Comparison of ENCODE assay signal across 22 mouse cellular contexts in the genomic region with DNA sequence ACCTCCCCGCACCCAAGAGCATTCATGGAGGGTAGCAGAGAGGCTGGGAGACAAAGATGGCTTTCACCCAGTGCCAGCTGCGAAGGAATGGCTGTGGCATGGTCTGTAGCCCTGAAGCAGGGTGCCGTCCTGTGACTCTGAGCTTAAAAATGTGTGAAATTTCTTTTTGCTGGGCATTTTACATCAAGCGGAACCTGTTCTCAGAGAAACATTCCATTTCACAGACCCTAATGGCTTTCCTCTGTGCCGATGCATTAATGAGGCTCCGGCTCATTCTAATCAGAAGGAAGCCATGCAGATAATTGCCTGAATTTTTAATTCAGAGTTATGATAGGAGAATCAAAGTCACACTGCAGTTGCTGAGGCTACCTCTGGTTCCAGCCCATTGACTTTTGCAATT. TPM values are rescaled to one million over a fixed set of nuclear protein-coding genes. Genes with fewer than 3 reads are reported as not detected.
DNase-seq lines count a peak whose midpoint lies in the region; ATAC-seq and TF ChIP-seq lines count a peak whose summit lies in the region.
"Had no signal": no experiment of that assay in that cellular context is flagged by ENCODE, and none has a peak within 500 bp of the region (broad histone marks: within the 10 kb centered on the region; RNA-seq: fewer than 3 reads in every experiment).

No protein-coding gene starts in this region.

- H3K9me3 ChIP-seq in midbrain, embryonic 15.5 days, result no peaks in the 10 kb centered on the region
- no peaks in the 10 kb centered on the region for H3K9me3 ChIP-seq in midbrain, embryonic 11.5 days (ENCODE audit: control insufficient read depth, low read length)
- H3K9me3 ChIP-seq in hindbrain, postnatal 0 days (ENCODE audit: low read length), result no peaks in the 10 kb centered on the region
- no peaks in the 10 kb centered on the region for H3K9me3 ChIP-seq in kidney, postnatal 0 days (replicated peaks; ENCODE audit: low read length)
- no peaks in the 10 kb centered on the region for H3K9me3 ChIP-seq in embryonic facial prominence, embryonic 10.5 days
- H3K9me3 ChIP-seq: embryonic facial prominence, embryonic 12.5 days; G1E; lung, embryonic 15.5 days had no signal

- H3K27ac ChIP-seq in midbrain, embryonic 15.5 days, result peak overlapping the region; percentile 61
- no peak overlapping the region for H3K27ac ChIP-seq in midbrain, embryonic 11.5 days (ENCODE audit: low read depth, low read length)
- no peak overlapping the region for H3K27ac ChIP-seq in hindbrain, postnatal 0 days
- H3K27ac ChIP-seq in kidney, postnatal 0 days, result peak overlapping the region; percentile 95
- H3K27ac ChIP-seq in embryonic facial prominence, embryonic 10.5 days (replicated peaks), result no peak overlapping the region
- H3K27ac ChIP-seq: embryonic facial prominence, embryonic 12.5 days; gastrocnemius, adult 2 months; lung, embryonic 15.5 days had no signal

- no peaks in the 10 kb centered on the region for H3K27me3 ChIP-seq in midbrain, embryonic 15.5 days (replicated peaks)
- H3K27me3 ChIP-seq in midbrain, embryonic 11.5 days (ENCODE audit: control insufficient read depth, insufficient read depth, low read length), result no peaks in the 10 kb centered on the region
- H3K27me3 ChIP-seq in hindbrain, postnatal 0 days (ENCODE audit: insufficient read depth, low read length), result no peaks in the 10 kb centered on the region
- no peaks in the 10 kb centered on the region for H3K27me3 ChIP-seq in kidney, postnatal 0 days (ENCODE audit: insufficient read depth, low read length)
- peaks cover 16% of the 10 kb centered on the region for H3K27me3 ChIP-seq in embryonic facial prominence, embryonic 10.5 days (replicated peaks; ENCODE audit: low read depth, poor library complexity, severe bottlenecking)
- H3K27me3 ChIP-seq: embryonic facial prominence, embryonic 12.5 days; lung, embryonic 15.5 days had no signal

- no peak for DNase-seq in midbrain, embryonic 11.5 days (ENCODE audit: low spot score, missing footprints)
- peak; percentile 20 for DNase-seq in hindbrain, postnatal 0 days (ENCODE audit: low spot score)
- DNase-seq in kidney, postnatal 0 days (ENCODE audit: low spot score), result peak; percentile 65
- peak; percentile 10 for DNase-seq in retina, embryonic 14.5 days (ENCODE audit: low spot score)
- no peak for DNase-seq in heart, adult 18-20 months
- no peak for DNase-seq in left cerebral cortex, adult 18-20 months (ENCODE audit: low spot score in 2 of 2)
- no peak for DNase-seq in embryonic facial prominence, embryonic 10.5 days (ENCODE audit: low spot score)
- DNase-seq: cerebellum, adult 11-12 months; cerebellum, postnatal 36 days; forebrain, postnatal 0 days; gastrocnemius, adult 2 months; layer of hippocampus, postnatal 36 days; left cerebral cortex, postnatal 4 days; right cerebral cortex, adult 18-20 months; thymus, adult 18-20 months had no signal

- no peak for ATAC-seq in midbrain, embryonic 15.5 days (replicated peaks)
- no peak for ATAC-seq in midbrain, embryonic 11.5 days (ENCODE audit: low FRiP score)
- ATAC-seq in hindbrain, postnatal 0 days, result 0 out of 2 replicates have a peak, but pooled peaks have one; percentile 21
- ATAC-seq in kidney, postnatal 0 days (replicated peaks; ENCODE audit: low FRiP score, low read depth), result peak; percentile 50
- ATAC-seq: forebrain, postnatal 0 days had no signal

- H3K9ac ChIP-seq in midbrain, embryonic 15.5 days, result no peak overlapping the region
- H3K9ac ChIP-seq in midbrain, embryonic 11.5 days (ENCODE audit: low read length), result no peak overlapping the region
- H3K9ac ChIP-seq in hindbrain, postnatal 0 days (replicated peaks; ENCODE audit: low read length), result no peak overlapping the region
- H3K9ac ChIP-seq in kidney, postnatal 0 days (ENCODE audit: low read depth, low read length), result 0 out of 2 replicates have a peak overlapping the region, but pooled peaks have one; percentile 35
- H3K9ac ChIP-seq: embryonic facial prominence, embryonic 12.5 days; forebrain, postnatal 0 days; lung, embryonic 15.5 days had no signal

- 58% methylated on average over 6 of the region's 6 CpGs for WGBS in midbrain, embryonic 15.5 days
- 80% methylated on average over 6 of the region's 6 CpGs for WGBS in midbrain, embryonic 11.5 days
- 47% methylated on average over 6 of the region's 6 CpGs for WGBS in hindbrain, postnatal 0 days
- 37% methylated on average over 6 of the region's 6 CpGs for whole genome bisulfite sequencing in kidney, postnatal 0 days
- 72% methylated on average over 6 of the region's 6 CpGs for WGBS in embryonic facial prominence, embryonic 10.5 days

- no peak overlapping the region for H3K4me2 ChIP-seq in midbrain, embryonic 15.5 days
- no peak overlapping the region for H3K4me2 ChIP-seq in midbrain, embryonic 11.5 days
- no peak overlapping the region for H3K4me2 ChIP-seq in hindbrain, postnatal 0 days (ENCODE audit: low read depth, low read length)
- H3K4me2 ChIP-seq in kidney, postnatal 0 days (ENCODE audit: low read length), result peak overlapping the region; percentile 43
- H3K4me2 ChIP-seq: embryonic facial prominence, embryonic 12.5 days; liver, embryonic 11.5 days; lung, embryonic 15.5 days had no signal

- TF ChIP-seq CTCF in hindbrain, postnatal 0 days (IDR thresholded peaks at IDR 0.05; ENCODE audit: low read depth), result no peak
- TF ChIP-seq CTCF in kidney, postnatal 0 days (IDR thresholded peaks at IDR 0.05; ENCODE audit: low read depth), result no peak

- no peaks in the 10 kb centered on the region for H3K36me3 ChIP-seq in midbrain, embryonic 15.5 days (replicated peaks)
- no peaks in the 10 kb centered on the region for H3K36me3 ChIP-seq in midbrain, embryonic 11.5 days (ENCODE audit: control insufficient read depth, insufficient read depth, low read length)
- no peaks in the 10 kb centered on the region for H3K36me3 ChIP-seq in hindbrain, postnatal 0 days (ENCODE audit: insufficient read depth, low read length)
- no peaks in the 10 kb centered on the region for H3K36me3 ChIP-seq in kidney, postnatal 0 days (ENCODE audit: insufficient read depth, low read length)
- H3K36me3 ChIP-seq in embryonic facial prominence, embryonic 10.5 days (replicated peaks), result no peaks in the 10 kb centered on the region
- H3K36me3 ChIP-seq: embryonic facial prominence, embryonic 12.5 days; G1E; lung, embryonic 15.5 days had no signal

- H3K4me3 ChIP-seq in midbrain, embryonic 15.5 days, result no peak overlapping the region
- no peak overlapping the region for H3K4me3 ChIP-seq in midbrain, embryonic 11.5 days (ENCODE audit: low read depth, low read length)
- H3K4me3 ChIP-seq in hindbrain, postnatal 0 days (ENCODE audit: low read length), result no peak overlapping the region
- H3K4me3 ChIP-seq in kidney, postnatal 0 days (replicated peaks; ENCODE audit: low read depth, low read length), result peak overlapping the region; percentile 5; the same call in 1 of the 2 replicates
- no peak overlapping the region for H3K4me3 ChIP-seq in embryonic facial prominence, embryonic 10.5 days
- H3K4me3 ChIP-seq: embryonic facial prominence, embryonic 12.5 days; gastrocnemius, adult 2 months; lung, embryonic 15.5 days had no signal

- no peaks in the 10 kb centered on the region for H3K4me1 ChIP-seq in midbrain, embryonic 15.5 days
- no peaks in the 10 kb centered on the region for H3K4me1 ChIP-seq in midbrain, embryonic 11.5 days (ENCODE audit: control insufficient read depth, insufficient read depth, low read length)
- H3K4me1 ChIP-seq in hindbrain, postnatal 0 days (ENCODE audit: insufficient read depth, low read length), result no peaks in the 10 kb centered on the region
- H3K4me1 ChIP-seq in kidney, postnatal 0 days (replicated peaks; ENCODE audit: insufficient read depth, low read length), result peaks cover 13% of the 10 kb centered on the region; the same call in 1 of the 2 replicates
- H3K4me1 ChIP-seq in embryonic facial prominence, embryonic 10.5 days, result peaks cover 16% of the 10 kb centered on the region

RNA-seq across cellular contexts. Expression of gene Hnf1b, which starts 32.8 kb away (rescaled TPM):
- 0.15 TPM in 1 of 2 replicates, not detected in the other for polyA plus RNA-seq in midbrain, embryonic 15.5 days (2015; fragmentation: Nextera tagmentation; extraction: Ambion mirVana)
- not detected in 2 replicates for polyA plus RNA-seq in midbrain, embryonic 11.5 days (2014; fragmentation: Nextera tagmentation; extraction: Ambion mirVana)
- total RNA-seq in hindbrain, postnatal 0 days (2014; rRNA removed), result not detected in 2 replicates
- polyA plus RNA-seq in hindbrain, postnatal 0 days (2015; fragmentation: Nextera tagmentation; extraction: Ambion mirVana), result 0.30 and 0.40 TPM in 2 replicates
- polyA plus RNA-seq in kidney, postnatal 0 days (2015; fragmentation: Nextera tagmentation; extraction: Ambion mirVana), result 88.8 and 92.6 TPM in 2 replicates
- under 1 TPM in 1 of 2 experiments, not detected in 1; 0.21 TPM for total RNA-seq in heart, adult 18-20 months (2021)
- total RNA-seq in left cerebral cortex, adult 18-20 months (2021), result under 1 TPM; 0.21 to 0.68 TPM
- polyA plus RNA-seq in embryonic facial prominence, embryonic 10.5 days (2016; fragmentation: Nextera tagmentation; extraction: Ambion mirVana), result 0.07 and 0.18 TPM in 2 replicates
- total RNA-seq: forebrain, postnatal 0 days; gastrocnemius, adult 2 months; heart, adult 8-10 months; left cerebral cortex, postnatal 4 days; monocyte, adult 5-6 weeks had no signal
- polyA plus RNA-seq: embryonic facial prominence, embryonic 12.5 days; G1E had no signal

Comparison
In these comparisons a context has a peak if more than half of its experiments do, and no peak if none do; other contexts are left out.
1. H3K27ac ChIP-seq: peak in midbrain, embryonic 15.5 days (single experiment) and kidney, postnatal 0 days (single experiment); none in midbrain, embryonic 11.5 days (single experiment), hindbrain, postnatal 0 days (single experiment) and embryonic facial prominence, embryonic 10.5 days (single experiment).
2. ATAC-seq: peak in hindbrain, postnatal 0 days (single experiment) and kidney, postnatal 0 days (single experiment); none in midbrain, embryonic 15.5 days (single experiment) and midbrain, embryonic 11.5 days (single experiment).
3. DNase-seq: peak in hindbrain, postnatal 0 days (single experiment), kidney, postnatal 0 days (single experiment) and retina, embryonic 14.5 days (single experiment); none in midbrain, embryonic 11.5 days (single experiment), heart, adult 18-20 months (0 of 2), left cerebral cortex, adult 18-20 months (0 of 2) and embryonic facial prominence, embryonic 10.5 days (single experiment).
4. RNA of gene Hnf1b, which starts 32.8 kb away (polyA plus RNA-seq): 88.8 to 92.6 TPM in kidney, postnatal 0 days; 0.30 to 0.40 TPM in hindbrain, postnatal 0 days, 0.15 TPM in midbrain, embryonic 15.5 days, 0.07 to 0.18 TPM in embryonic facial prominence, embryonic 10.5 days and not detected in midbrain, embryonic 11.5 days; every median in the first group is over 10 times any median in the second.